Mouse (Mus musculus): ENCODE measurements around the gene Smco4.
"Not testable (repeated sequence)": the region's sequence is repeated elsewhere in the genome, so short reads cannot be mapped to it uniquely, and the experiment has no call there.

Gene Smco4

GRCm38 (mm10) chr9:15541735-15542354, 48.6 kb downstream of the Smco4 start:
- DNase-seq (ENCODE audit: low spot score in 2 of 2): no peak

GRCm38 (mm10) chr9:15550461-15550961, 57.3 kb downstream of the Smco4 start:
- DNase-seq (ENCODE audit: low spot score in 2 of 2): no peak

- DNase-seq (ENCODE audit: low spot score in 2 of 2): not testable (repeated sequence)
These were observed 57.8 kb downstream of the Smco4 start for GRCm38 (mm10) chr9:15551073-15551472.

GRCm38 (mm10) chr9:15551933-15552851, 59.0 kb downstream of the Smco4 start:
- no peak for DNase-seq (ENCODE audit: low spot score in 2 of 2)

GRCm38 (mm10) chr9:15553322-15553721, 60.1 kb downstream of the Smco4 start:
- no peak for DNase-seq (ENCODE audit: low spot score in 2 of 2)

- no peak for DNase-seq (ENCODE audit: low spot score in 2 of 2)
These were observed 67.2 kb downstream of the Smco4 start for GRCm38 (mm10) chr9:15560451-15560850.

GRCm38 (mm10) chr9:15562353-15562752, 69.1 kb downstream of the Smco4 start:
- DNase-seq (ENCODE audit: low spot score in 2 of 2): no peak

- no peak for DNase-seq (ENCODE audit: low spot score in 2 of 2)
These were observed 81.7 kb downstream of the Smco4 start for GRCm38 (mm10) chr9:15574750-15575454.

- DNase-seq (ENCODE audit: low spot score in 2 of 2): no peak
These were observed 85.2 kb downstream of the Smco4 start for GRCm38 (mm10) chr9:15578427-15578826.

- DNase-seq (ENCODE audit: low spot score in 2 of 2): no peak
These were observed 85.7 kb downstream of the Smco4 start for GRCm38 (mm10) chr9:15578946-15579345.

- DNase-seq (ENCODE audit: low spot score in 2 of 2): no peak
These were observed 86.9 kb downstream of the Smco4 start for GRCm38 (mm10) chr9:15580176-15580575.

- no peak for DNase-seq (ENCODE audit: low spot score in 2 of 2)
These were observed 88.8 kb downstream of the Smco4 start for GRCm38 (mm10) chr9:15582026-15582425.

- no peak for DNase-seq (ENCODE audit: low spot score in 2 of 2)
These were observed 91.0 kb downstream of the Smco4 start for GRCm38 (mm10) chr9:15584209-15584608.

- no peak for DNase-seq (ENCODE audit: low spot score in 2 of 2)
These were observed 92.7 kb downstream of the Smco4 start for GRCm38 (mm10) chr9:15585956-15586355.

GRCm38 (mm10) chr9:15587157-15587854, 94.1 kb downstream of the Smco4 start:
- no peak for DNase-seq (ENCODE audit: low spot score in 2 of 2)

GRCm38 (mm10) chr9:15594148-15594547, 100.9 kb downstream of the Smco4 start:
- no peak for DNase-seq (ENCODE audit: low spot score in 2 of 2)

Measured in spleen, postnatal 14 days (tissue).